Mouse (Mus musculus): Measurements from ENCODE around the gene Itga8. TPM values are rescaled to one million over a fixed set of nuclear protein-coding genes. Genes with fewer than 3 reads are reported as not detected.

Itga8 gene
- polyA plus RNA-seq, 1 experiment from 2014 or later: 0.74 TPM

DNA sequence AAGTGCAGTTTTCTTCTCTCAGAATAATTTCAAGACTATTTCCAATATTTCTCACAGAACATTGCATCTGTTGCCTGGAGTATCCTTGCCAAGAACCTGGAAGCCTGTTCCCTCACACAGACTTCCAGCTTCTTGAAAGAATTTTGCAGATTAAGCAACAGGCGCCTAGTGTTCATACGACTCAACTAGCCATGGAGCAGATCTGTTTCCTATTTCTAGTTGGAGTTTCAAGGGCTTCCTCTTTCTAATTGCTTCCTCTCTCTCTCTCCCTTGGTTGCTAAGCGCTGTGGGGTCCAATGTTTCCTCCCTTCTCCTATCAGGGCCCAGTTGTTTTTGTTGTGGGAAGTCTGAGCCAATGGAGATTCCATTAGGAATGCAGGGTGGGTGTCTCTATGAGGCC is 7.7 kb downstream of the Itga8 start:
- DNase-seq (ENCODE audit: low spot score): no peak

DNA sequence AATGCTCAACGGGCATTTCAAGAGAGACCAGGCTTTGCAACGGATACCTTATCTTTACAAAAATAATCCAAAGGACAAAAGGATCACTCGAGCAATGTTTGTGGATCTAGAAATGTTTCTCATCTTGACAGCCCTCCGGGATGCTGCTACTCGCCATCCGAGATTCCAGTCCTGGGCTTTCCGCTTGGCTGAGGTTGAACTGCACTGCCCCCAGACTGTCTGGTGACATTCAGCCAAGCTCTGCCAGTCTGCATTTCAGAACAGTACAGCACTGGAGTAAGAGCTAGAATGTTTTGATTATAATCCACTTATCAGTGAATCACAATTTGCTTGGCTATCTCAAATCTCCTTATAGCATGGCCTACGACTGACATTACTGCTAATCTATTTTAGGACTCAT is 8.3 kb downstream of the Itga8 start:
- DNase-seq (ENCODE audit: low spot score): no peak

DNA sequence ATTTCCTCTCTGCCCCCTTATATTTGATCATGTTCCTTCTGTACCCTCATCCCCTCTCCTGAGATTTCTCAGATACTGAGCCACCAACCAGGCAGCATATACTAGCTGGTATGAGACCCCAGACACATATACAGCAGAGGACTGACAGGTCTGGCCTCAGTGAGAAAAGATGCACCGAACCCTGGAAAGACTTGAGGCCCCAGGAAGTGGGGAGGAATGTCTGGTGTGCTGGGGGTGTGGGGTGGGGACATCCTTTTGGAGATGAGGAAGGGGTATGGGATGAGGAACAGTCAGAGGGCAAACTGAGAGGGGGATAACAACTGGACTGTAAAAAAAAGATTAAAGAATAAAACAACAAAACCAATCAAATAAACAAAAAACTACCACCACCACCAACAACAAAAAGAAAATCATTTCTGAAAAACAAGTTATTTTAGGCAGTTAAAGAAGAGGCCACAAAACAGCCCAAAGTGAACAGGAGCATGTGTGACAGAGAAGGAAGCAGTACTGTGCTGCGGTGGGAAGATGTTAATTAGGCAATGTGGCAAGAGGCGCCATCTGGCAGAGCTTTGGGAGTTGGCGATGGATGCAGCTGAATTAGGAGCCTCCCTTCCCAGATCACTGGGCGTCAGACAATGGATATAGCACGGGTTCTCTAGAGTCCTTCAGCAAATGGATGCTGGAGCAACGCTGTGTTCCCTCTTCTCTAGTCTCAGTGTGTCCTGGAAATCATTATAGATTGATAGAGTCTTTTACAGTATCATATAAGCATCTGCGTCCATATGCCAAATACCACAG is 9.5 kb downstream of the Itga8 start:
- no peak for DNase-seq (ENCODE audit: low spot score)

GRCm38 (mm10) chr2:12290235-12290634 is 11.5 kb downstream of the Itga8 start:
- DNase-seq (ENCODE audit: low spot score): no peak

DNA sequence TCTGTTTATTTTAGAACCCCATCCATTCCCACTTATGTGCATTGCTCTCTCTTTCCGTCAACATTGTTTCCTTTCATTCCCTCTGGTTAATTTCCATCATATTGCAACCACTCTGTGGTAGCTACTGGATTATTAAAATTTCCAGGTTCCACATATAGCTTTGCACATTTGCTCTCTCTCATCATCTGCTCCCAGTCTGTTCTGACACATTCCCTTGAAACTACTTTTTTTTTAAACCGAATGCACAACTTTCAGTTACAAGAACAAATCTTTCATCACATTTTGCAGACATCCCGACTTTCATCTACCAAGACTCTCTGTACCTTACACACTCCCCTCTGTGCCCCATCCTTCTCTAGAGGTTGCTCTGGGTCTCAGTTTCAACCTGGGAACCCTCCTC is 13.9 kb downstream of the Itga8 start:
- no peak for DNase-seq (ENCODE audit: low spot score)

DNA sequence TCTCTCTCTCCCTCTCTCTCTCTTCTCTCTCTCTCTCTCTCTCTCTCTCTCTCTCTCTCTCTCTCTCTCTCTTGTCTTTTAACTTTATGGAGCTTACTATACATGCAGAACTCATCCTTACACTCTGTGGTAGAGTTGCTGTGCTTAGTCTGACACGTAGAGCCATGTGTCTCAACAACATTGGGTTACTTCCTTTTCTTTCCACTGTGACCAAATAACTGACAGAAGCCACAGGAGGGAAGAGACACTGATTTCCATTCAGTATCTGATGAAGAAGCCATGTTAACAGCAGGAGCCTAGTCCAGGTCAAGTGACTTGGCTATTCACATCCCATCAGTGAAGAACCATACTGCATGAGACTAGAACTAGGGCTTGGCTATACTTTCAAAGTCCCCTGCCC is 21.1 kb downstream of the Itga8 start:
- no peak for DNase-seq (ENCODE audit: low spot score)

GRCm38 (mm10) chr2:12279070-12279612 is 22.6 kb downstream of the Itga8 start:
- DNase-seq (ENCODE audit: low spot score): no peak

- no peak for DNase-seq (ENCODE audit: low spot score)
Observed at GRCm38 (mm10) chr2:12256635-12257317, 44.9 kb downstream of the Itga8 start.

DNA sequence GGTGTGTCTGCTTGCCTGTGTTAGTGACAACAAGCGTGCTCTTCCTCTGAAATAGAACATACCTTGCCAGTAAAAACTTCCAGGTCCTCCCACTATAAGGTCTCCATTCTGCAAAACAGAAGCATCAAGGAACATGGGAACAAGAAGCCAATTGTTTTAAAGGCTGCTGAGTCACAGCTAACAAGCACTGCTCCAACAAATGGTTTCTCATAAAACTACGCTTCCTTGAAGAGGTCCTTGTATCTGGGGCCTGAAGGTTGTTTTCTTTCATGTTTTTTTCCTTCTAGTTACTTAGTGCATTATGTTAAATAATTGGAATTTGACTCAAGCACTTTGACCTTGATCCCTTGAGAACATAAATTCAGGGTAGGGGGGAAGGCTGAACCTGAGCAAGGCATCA is 45.8 kb downstream of the Itga8 start:
- DNase-seq (ENCODE audit: low spot score): no peak

GRCm38 (mm10) chr2:12235345-12235744 is 66.4 kb downstream of the Itga8 start:
- DNase-seq (ENCODE audit: low spot score): no peak

- DNase-seq (ENCODE audit: low spot score): no peak
Observed at GRCm38 (mm10) chr2:12229721-12230120, 72.0 kb downstream of the Itga8 start.

DNA sequence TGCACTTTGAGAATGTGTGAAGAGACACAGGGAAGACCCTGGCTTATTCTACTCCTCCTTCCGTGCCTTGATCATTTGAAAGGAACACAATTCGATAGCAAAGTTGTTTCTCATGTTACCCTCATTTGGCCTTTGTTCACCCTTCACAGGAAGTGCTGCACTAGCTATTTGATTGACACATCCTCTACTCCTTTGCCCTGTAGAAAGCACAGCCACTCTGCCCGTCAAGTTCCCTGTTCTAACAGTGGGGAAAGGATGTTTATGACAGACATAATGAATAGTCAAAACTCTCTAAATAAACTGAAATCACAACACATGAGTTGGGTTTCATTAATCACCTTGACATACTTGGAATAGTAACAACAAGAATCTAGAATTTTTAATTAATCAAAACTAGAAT is 73.4 kb downstream of the Itga8 start:
- peak; percentile 26 for DNase-seq (ENCODE audit: low spot score)

GRCm38 (mm10) chr2:12227243-12227642 is 74.5 kb downstream of the Itga8 start:
- no peak for DNase-seq (ENCODE audit: low spot score)

GRCm38 (mm10) chr2:12226367-12226766 is 75.4 kb downstream of the Itga8 start:
- DNase-seq (ENCODE audit: low spot score): no peak

GRCm38 (mm10) chr2:12221671-12222070 is 80.1 kb downstream of the Itga8 start:
- DNase-seq (ENCODE audit: low spot score): no peak

DNA sequence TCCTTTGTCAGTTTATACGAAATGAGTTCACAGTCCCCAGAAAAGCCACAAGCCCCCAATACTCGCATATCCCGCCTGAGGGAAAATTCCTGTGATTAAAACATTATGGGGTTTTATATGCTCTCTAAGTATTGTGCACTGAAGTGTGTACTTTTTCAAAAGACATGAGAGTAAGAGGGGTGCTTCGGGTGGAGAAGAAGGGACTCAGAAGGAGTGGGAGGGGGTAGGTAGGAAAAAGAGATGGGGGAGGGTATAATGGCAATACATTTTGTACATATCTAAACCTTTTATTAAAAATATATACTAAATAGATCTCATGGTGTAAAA is 88.3 kb downstream of the Itga8 start:
- no peak for DNase-seq (ENCODE audit: low spot score)

DNA sequence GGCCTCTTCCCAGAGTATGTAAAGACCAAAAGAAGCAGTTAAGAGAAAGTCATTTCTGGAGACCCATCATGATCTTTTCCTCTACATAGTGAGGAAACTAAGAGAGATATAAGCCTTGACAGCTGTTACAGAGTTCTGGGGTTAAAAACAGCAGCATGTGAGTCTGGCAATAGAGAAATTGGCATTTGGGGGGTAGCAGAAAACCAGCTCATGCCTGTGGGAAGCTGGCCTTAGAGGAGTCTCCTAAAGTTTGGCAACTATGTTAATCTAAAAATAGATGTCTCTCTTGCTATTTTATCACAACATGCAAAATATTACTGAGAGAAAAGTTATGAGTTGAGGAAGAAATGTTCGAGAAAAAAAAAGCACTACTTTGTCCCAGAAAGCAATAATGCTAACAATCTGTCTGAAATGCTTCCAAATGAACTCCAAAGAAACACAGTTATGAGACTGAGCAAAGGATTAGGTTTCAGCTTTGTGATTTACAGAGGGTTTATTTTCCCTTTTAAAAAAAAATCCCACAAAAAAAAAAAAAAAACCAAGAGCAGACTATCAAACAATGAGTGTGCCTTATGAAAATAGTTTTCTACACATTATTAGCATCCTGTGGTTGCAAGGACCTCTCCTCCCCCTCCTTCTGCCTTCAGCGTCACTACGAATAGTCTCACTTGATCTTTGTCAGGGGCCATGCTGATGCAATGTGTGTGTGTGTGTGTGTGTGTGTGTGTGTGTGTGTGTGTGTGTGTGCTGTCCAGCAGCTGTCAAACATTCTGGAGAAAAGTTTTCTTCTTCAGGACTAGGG is 88.9 kb downstream of the Itga8 start:
- DNase-seq (ENCODE audit: low spot score): no peak

DNA sequence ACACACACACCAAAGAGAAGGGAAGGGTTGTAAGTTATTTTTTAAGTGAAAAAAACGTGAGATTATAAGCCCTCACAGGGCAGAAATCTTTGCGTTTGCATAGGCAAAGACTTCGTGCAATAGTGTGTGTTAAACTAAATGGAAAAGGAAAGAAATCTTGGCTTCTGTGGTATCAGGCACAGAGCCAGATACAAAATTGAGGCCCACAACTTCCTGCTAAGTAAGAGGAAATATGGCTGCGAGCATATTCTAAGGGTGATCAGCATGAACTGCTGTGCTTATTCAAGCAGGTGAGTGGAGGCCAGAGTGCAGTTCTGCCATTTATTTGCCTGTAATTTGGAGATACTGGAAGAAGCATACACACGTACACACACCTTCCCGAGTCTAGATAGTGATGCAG is 93.6 kb downstream of the Itga8 start:
- DNase-seq (ENCODE audit: low spot score): no peak

DNA sequence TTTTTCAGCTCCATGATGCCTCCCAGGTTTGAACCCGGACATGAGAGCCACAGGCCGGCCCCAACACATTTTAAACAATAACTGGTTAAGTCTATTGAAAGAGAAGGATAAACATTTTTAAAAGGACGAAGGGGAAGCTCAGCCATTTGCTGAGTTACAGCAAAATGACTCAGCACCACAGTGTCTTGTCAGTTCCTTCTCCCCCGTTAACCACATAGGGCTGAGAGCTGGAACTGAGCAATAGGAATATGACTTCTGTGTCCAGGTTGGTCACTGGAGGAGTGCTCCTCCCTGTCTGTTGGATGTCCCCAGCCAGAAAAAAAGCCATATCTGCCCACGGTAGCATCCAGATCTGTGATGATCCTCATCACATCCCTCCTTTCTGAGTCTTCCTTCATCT is 95.4 kb downstream of the Itga8 start:
- DNase-seq (ENCODE audit: low spot score): no peak

DNA sequence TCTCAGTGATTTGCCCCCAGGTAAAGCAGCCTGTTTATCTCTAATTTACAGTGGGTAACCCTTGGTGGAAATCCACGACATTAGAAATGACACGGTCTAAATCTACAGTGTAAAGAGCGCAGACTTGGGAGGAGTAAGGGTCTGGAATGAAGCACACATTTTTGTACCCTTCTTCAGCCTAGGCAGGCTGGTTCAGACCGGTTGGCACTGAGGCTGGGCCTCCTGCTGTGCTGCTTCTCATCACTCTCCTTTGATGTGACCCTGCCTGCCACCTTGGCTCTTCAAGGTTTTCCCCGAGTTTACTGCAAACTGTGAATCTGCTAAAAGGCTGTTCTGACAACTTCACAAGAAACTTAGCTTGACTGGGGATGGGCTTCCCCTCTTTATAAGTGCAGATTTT is 95.8 kb downstream of the Itga8 start:
- DNase-seq (ENCODE audit: low spot score): no peak

DNA sequence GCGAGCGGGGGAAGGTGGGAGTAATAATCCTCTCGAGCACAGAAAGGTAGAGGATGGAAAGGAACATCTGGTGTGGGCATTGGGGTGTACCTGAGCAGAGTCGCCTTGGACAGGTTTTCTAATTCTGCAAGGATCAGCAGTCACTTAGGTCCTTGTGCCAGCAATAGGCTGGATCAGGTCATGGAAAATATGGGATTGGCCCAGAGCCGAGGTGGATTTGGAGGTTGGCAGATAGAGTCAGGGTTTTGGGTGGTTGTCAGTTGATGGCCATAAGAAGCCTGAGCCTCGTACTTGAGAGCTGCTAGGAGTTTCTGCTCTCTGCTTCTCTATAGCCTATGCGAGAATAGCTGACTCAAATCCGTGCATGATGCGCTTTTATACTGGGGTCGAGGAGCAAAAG is 98.5 kb downstream of the Itga8 start:
- DNase-seq (ENCODE audit: low spot score): no peak

DNA sequence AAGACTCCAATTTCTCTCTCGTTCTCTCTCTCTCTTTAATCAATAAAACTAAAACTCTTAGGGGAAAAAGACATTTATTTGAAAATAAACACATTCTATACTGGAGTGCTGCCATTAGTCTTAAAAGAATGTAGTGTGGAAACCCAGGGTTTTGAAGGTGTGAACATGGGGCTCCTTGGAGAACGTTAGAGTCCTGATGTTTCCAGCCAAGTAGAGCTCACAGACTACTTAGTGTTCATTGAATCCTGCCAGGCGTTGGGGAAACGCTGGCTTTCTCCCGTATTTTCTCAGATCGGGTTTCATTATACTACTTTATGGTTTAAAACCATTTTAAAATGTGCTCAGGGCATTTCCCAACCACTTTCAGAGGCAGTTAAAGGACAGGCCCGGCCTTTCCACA is 103.0 kb downstream of the Itga8 start:
- no peak for DNase-seq (ENCODE audit: low spot score)
